Mouse (Mus musculus) gastrocnemius, postnatal 4 days (tissue): Measurements from ENCODE around the gene Utf1. TPM values are rescaled to one million over a fixed set of nuclear protein-coding genes. Genes with fewer than 3 reads are reported as not detected.

Source experiments
- DNase-seq, 2 experiments: peaks; one replicate each; pipeline ENCODE4 v3.0.0; 2021 to 2022; ENCODE audit warnings: low spot score in 2 of 2, mixed read lengths in 2 of 2
- microRNA-seq: library from miRNA; unstranded; fragments of <30 nt; microRNA quantifications from one replicate; pipeline ENCODE4 v1.2.0, GENCODE M21; 2021
- total RNA-seq, 2 experiments: library from RNA; stranded (reverse); gene quantifications; 2 replicates each; pipeline ENCODE4 v1.2.3; 2021

The Utf1 gene
- total RNA-seq, 2 experiments from 2014 or later, result not detected

GRCm38 (mm10) chr7:139971436-139971835 is 27.8 kb downstream of the Utf1 start:
- no peak for DNase-seq

- no peak for DNase-seq
Observed at GRCm38 (mm10) chr7:139972923-139973331, 29.3 kb downstream of the Utf1 start.

GRCm38 (mm10) chr7:139974307-139974706 is 30.7 kb downstream of the Utf1 start:
- DNase-seq, result no peak

GRCm38 (mm10) chr7:139975471-139975870 is 31.9 kb downstream of the Utf1 start:
- DNase-seq, result no peak

GRCm38 (mm10) chr7:139978278-139978892 is 34.8 kb downstream of the Utf1 start, which contains the start of gene 6430531B16Rik:
6430531B16Rik (minus strand) TSS chr7:139978755.
- DNase-seq, result peak; percentile 50 to 76

- DNase-seq, result no peak
Observed at GRCm38 (mm10) chr7:139979011-139979719, 35.6 kb downstream of the Utf1 start.

- DNase-seq, result no peak
Observed at GRCm38 (mm10) chr7:139980778-139981177, 37.2 kb downstream of the Utf1 start.

- no peak for DNase-seq
Observed at GRCm38 (mm10) chr7:139982058-139982457, 38.5 kb downstream of the Utf1 start.

GRCm38 (mm10) chr7:139984505-139984904 is 40.9 kb downstream of the Utf1 start:
- no peak for DNase-seq

- DNase-seq, result no peak
Observed at GRCm38 (mm10) chr7:139988272-139988671, 44.7 kb downstream of the Utf1 start.

GRCm38 (mm10) chr7:139990864-139991394 is 47.3 kb downstream of the Utf1 start:
- DNase-seq, result no peak

GRCm38 (mm10) chr7:139992406-139992805 is 48.8 kb downstream of the Utf1 start, which contains the start of gene Adam8:
Adam8 (minus strand) TSS chr7:139992562.
- no peak for DNase-seq

- DNase-seq, result no peak
Observed at GRCm38 (mm10) chr7:139993532-139993931, 49.9 kb downstream of the Utf1 start.

- DNase-seq, result no peak
Observed at GRCm38 (mm10) chr7:139994202-139994601, 50.6 kb downstream of the Utf1 start.

- no peak for DNase-seq
Observed at GRCm38 (mm10) chr7:139994676-139995075, 51.1 kb downstream of the Utf1 start.

Small RNAs within 50 kb of the gene (microRNA-seq; reads per million reads assigned to microRNA genes)
- gene Mir202 (not detected), gene Mir7062 (not detected), gene mmu-mir-7686 (not detected)

Other genes starting within 250 kb of the Utf1 start
- under 1 TPM; 0.05 TPM for gene Adgra1, start 109.6 kb upstream of the Utf1 start, total RNA-seq
- gene Kndc1, start 49.1 kb upstream of the Utf1 start, total RNA-seq, result 1 to 10 TPM in 1 of 2 experiments, under 1 TPM in 1; 0.91 to 1.0 TPM
- not detected for gene 6430531B16Rik, start 35.0 kb downstream of the Utf1 start, total RNA-seq
- 1 to 10 TPM in 1 of 2 experiments, under 1 TPM in 1; 0.78 to 1.1 TPM for gene Adam8, start 48.8 kb downstream of the Utf1 start, total RNA-seq
- gene Zfp511, start 92.6 kb downstream of the Utf1 start, total RNA-seq, result 10 to 100 TPM; 11.0 to 11.2 TPM
- gene Tubgcp2, start 92.9 kb downstream of the Utf1 start, total RNA-seq, result 10 to 100 TPM; 34.6 to 38.0 TPM
- not detected for gene Msx3, start 105.3 kb downstream of the Utf1 start, total RNA-seq
- gene Caly, start 138.8 kb downstream of the Utf1 start, total RNA-seq, result not detected
- not detected for gene Prap1, start 149.6 kb downstream of the Utf1 start, total RNA-seq
- 10 to 100 TPM; 30.6 to 32.4 TPM for gene Fuom, start 158.7 kb downstream of the Utf1 start, total RNA-seq
- 1 to 10 TPM; 6.6 to 7.0 TPM for gene Paox, start 172.0 kb downstream of the Utf1 start, total RNA-seq
- gene Echs1, start 172.7 kb downstream of the Utf1 start, total RNA-seq, result 10 to 100 TPM; 78.9 to 80.2 TPM
- gene Mtg1, start 193.8 kb downstream of the Utf1 start, total RNA-seq, result 10 to 100 TPM; 19.6 to 20.4 TPM
- gene Sprn, start 211.1 kb downstream of the Utf1 start, total RNA-seq, result under 1 TPM; 0.29 to 0.42 TPM
- not detected for gene Olfr522, start 221.0 kb downstream of the Utf1 start, total RNA-seq
- gene Olfr523, start 229.4 kb downstream of the Utf1 start, total RNA-seq, result not detected